Mouse (Mus musculus) urinary bladder, postnatal 4 days (tissue): ENCODE measurements around the gene Elavl4.

Experiments
- DNase-seq, 2 experiments: peaks; one replicate each; pipeline ENCODE4 v3.0.0; 2021 to 2022; ENCODE audit warnings: low spot score in 2 of 2

The Elavl4 gene

GRCm38 (mm10) chr4:110266804-110267575 lies 84.7 kb downstream of the Elavl4 start:
- DNase-seq, result no peak

GRCm38 (mm10) chr4:110264345-110264943 lies 87.3 kb downstream of the Elavl4 start:
- DNase-seq, result no peak

GRCm38 (mm10) chr4:110257360-110257759 lies 94.3 kb downstream of the Elavl4 start:
- no peak for DNase-seq

GRCm38 (mm10) chr4:110255617-110256016 lies 96.1 kb downstream of the Elavl4 start:
- no peak for DNase-seq

DNA sequence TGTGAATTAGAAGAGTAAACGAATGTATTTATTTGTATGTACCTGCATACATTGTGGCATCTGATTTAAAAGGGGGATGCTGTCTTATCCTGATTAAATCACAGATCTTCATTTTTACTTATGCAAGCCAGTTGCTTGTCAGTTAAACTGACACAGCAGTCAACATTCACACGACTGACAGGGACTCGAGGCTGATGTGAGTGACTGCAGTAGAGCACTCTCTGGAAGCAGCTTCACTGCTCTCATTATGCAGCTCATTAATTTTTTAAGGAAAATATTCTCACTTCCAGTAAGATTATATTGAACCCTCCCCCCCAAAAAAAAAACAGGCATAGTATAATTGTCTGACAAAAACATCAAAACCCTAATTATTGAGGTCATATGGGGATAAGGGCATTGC lies 101.7 kb downstream of the Elavl4 start:
- no peak for DNase-seq

- DNase-seq, result no peak
Measured at GRCm38 (mm10) chr4:110242879-110243278, 108.8 kb downstream of the Elavl4 start.

DNA sequence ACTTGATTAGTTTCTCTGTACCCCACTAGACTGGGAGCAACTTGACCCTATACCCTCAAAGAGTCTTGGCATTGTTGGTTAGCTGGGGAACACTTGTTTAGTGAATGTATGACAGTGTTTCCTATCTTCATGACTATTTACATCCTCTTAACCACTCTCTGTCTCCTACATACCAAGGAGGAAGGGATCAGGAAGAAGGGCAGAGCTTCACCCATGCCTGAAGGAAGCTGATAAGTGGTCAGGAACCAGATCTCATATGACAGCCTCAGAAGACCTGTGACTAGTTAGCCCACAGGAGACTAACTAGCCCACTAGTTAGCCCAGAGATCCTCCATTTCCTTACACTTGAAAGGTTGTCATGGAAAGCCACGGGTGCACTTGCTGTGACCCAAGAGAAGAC lies 117.2 kb downstream of the Elavl4 start:
- no peak for DNase-seq

- no peak for DNase-seq
Measured at GRCm38 (mm10) chr4:110232327-110232726, 119.4 kb downstream of the Elavl4 start.

DNA sequence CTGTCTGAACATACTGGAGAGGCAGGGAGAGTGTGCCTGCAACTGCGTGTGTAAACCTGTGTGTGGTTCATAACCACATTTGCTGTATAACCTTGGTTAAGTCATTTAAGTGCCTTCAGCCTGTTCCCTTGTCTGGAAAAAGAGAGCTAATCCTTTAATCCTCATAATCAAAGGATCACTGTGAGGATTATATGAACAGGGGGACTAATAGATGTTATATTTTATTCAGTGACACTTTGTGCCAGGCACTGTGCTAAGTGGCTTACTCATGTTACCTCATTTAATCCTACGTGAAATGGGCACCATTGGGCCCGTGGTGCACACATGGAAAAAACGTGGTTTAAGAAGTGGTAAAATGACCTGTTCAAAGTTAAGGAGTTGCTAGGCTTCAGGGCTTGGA lies 119.9 kb downstream of the Elavl4 start:
- DNase-seq, result no peak

DNA sequence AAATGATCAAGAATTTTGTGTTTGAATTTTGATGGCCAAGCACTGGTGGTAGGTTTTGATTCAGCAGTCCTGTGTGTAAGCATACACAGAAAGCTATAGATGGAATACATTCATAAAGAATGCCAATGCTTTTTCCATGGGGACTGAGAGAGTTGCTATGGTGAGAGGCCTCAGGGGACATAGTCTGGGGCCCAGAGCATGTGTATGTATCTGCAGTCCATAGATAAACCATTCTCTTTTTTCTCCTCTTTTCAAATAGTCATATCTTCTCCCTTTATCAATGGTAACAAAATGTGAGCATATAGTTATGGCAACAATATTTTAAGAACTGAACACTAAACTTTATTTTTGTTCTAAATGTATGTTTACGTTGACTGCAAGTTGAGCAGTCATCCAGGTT lies 122.1 kb downstream of the Elavl4 start:
- DNase-seq, result no peak

DNA sequence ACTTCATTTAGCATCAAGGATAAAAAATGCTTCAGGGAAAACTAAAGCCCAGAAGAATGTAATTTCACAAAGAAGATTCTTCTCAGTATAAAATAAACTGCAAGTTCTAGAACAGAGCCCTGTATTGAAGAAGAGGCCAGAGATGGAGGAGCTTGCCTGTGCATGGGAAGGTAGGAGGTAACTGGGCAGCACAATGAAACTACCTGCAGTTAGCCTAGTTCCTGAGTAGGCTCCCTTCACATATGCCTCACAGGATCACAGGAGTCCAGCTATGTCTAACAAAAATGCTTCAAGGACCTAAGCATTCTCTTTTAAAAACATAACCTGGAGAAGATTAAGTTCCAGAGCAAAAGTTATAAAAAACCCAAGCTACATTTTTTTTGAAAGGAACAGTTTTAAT lies 122.5 kb downstream of the Elavl4 start:
- DNase-seq, result no peak

DNA sequence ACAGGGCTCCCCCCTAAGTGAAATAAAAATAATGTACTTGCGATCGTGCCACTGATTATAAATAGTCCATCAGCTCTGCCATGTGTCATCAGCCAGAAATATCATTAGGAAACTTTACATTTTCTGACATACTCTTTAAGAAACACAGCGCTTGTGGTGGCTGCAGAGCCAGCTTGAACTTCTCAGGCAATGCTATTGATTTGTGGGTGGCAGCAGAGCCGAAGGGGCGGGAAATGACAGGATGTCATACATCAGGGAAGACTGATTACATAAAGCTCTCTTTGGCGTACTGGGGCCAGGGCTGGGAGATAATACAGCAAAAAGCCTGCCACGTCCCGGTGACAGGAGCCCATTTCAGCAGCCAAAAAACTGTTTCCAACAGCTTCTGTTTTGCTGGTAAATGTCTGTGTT lies 124.1 kb downstream of the Elavl4 start:
- no peak for DNase-seq

DNA sequence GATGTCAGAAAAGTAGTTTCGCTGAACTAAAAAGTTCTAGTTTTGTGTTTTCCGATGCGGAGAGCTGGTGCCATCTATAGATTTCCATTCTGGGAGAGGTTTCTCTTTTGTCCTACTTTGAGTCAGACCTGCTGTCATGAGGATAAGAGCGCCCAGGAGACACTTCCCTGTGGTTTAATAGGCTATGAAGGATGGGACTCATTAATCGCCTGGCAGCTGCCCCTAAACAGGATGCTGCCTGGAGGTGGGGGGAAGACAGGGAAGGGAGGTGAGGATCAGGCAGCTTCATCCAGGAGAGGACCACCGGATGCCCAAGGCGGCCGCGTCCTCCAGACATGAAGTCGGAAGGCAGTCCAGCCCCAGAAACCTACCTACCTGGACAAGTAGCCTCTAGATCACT lies 126.2 kb downstream of the Elavl4 start:
- DNase-seq, result no peak

DNA sequence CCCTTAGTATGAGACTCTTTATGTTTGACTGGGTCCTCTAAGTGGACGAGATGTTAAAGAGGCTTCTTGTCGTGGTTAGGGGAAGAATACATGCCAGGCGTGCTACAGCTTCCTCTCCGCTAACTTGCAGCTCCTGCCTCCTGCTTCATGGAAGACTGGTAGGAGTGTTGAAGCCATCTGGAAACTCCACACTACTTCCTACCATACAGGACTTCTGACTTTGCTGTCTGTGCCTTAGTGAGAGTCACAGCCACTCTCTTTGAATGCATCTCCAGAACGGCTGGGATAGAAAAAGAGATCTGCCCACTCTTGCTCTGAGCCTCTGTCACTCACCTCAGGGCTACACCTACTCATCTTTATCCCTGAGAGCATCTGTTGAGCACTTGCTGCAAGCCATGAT lies 132.9 kb downstream of the Elavl4 start:
- no peak for DNase-seq

GRCm38 (mm10) chr4:110217553-110217952 lies 134.2 kb downstream of the Elavl4 start:
- DNase-seq, result no peak

DNA sequence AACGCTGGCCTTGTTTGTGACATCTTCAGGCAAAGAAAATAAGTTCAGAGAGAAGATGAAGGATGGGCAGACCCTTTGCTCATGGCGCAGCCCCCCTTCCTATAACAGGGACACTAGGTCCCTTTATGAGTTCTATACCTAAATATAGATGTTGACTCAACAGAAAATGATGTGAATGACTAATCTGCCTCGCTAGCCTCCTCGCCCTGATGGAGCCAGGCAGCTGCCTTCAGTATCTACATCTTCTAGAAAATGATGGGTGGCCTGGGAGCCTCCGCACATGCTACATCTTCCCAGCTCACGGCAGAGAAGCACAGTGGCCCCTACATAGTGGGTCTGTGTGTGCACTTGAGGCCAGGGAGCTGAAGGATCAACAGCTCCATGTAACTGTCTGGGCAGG lies 137.2 kb downstream of the Elavl4 start:
- no peak for DNase-seq

DNA sequence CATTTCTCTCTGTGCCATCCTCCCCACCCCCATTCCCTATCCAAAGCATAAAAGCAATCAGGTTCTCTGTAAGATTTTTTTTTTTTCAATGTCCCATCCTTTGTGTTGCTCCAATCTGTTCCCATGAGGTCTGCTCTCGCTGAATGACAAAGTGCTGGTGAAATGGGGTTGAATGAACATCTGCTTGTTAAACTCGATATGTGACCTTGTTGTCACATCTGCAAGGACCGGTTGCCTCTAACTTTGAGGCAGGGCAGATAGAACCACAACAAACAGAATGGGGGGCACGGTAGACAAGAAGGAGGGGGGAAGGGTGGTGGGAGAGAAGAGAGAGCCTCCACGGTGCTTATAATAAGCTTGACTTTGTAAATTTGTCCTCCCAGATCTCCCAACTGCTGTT lies 138.0 kb downstream of the Elavl4 start:
- no peak for DNase-seq

GRCm38 (mm10) chr4:110210246-110210645 lies 141.5 kb downstream of the Elavl4 start:
- DNase-seq, result no peak

DNA sequence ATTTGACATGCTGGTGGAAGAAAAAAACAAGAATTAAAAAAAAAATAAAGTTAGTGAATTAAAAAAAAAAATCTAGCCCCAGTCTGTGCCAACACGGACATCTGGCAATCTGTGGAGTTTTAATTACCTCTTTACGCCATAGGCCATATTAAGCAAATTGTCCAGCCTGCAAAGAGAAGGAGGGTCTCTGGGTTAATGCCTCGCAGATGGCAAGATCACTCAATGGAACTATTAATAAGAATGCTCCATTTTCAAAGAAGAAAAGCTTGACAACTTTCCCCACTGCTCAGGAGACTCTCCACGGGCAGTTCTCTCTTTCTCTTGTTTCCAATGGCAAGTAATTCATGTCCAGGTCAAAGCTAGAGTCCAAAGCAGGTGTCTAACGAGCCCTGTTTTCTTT lies 142.1 kb downstream of the Elavl4 start:
- DNase-seq, result no peak

GRCm38 (mm10) chr4:110201680-110202079 lies 150.0 kb downstream of the Elavl4 start:
- no peak for DNase-seq

DNA sequence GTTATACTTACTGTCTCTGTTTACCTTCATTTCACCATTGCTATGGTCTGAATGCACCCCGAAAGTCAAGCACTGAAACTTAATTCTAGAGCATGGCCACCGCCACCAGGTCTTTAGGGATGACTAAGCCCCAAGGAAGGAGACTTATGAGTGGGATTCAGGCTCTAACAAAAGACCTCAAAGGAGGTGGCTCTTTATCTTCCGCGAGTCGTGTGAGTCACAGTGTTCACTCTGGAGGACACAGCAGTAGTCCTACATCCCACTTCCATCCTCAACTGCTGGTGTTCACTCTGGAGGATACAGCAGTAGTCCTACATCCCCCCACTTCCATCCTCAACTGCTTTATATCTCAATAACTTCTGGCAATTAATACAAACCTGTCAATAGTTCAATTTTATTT lies 151.8 kb downstream of the Elavl4 start:
- DNase-seq, result no peak

- DNase-seq, result no peak
Measured at GRCm38 (mm10) chr4:110198600-110198999, 153.1 kb downstream of the Elavl4 start.

- DNase-seq, result no peak
Measured at GRCm38 (mm10) chr4:110177263-110177662, 174.4 kb downstream of the Elavl4 start.

DNA sequence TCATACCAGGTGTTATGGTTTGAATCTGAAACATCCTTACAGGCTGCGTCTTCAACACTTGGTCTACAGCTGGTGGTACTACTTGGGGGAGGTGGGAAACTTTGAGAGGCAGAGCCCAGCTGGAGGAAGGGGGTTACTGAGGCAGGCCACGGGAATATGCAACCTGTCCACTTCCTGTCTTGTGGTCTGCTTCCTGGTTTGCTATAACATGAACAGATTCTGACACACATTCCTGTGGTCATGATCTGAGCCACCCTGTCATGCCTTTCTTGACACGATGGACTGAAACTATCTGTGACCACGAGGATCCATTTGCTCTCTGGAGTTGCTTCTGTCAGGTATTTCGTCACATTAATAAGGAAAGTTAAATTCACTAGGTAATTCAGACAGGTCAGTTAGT lies 179.7 kb downstream of the Elavl4 start:
- DNase-seq, result no peak
